Mouse (Mus musculus) kidney, postnatal 4 days (tissue): ENCODE data around the gene Acer3.

Experiments used
- DNase-seq, 2 experiments: peaks; one replicate each; pipeline ENCODE4 v3.0.0; 2021; ENCODE audit warnings: mixed read lengths in 2 of 2

Acer3 gene

DNA sequence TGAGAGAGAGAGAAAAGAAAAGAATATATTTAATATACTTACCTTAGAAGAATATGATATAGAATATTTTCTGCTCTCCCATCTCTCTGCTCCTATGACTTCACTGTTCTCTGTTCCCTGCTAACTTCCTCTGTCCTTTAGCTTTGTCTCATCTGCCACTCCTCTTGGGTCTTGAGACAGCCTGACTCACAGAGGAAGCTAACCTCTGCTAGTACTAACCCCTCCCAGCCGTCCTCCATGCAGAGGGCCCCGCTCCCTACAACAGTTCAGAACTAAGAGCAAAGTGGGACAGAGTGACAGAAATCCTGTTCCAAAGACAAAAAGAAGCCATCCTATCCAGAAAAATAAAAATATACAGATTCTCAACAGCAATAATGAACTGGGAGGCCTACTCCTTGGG lies at the start of gene Acer3:
TSS of gene Acer3 (minus strand) at position 126 of the 400 bp plus-strand sequence.
- no peak for DNase-seq

DNA sequence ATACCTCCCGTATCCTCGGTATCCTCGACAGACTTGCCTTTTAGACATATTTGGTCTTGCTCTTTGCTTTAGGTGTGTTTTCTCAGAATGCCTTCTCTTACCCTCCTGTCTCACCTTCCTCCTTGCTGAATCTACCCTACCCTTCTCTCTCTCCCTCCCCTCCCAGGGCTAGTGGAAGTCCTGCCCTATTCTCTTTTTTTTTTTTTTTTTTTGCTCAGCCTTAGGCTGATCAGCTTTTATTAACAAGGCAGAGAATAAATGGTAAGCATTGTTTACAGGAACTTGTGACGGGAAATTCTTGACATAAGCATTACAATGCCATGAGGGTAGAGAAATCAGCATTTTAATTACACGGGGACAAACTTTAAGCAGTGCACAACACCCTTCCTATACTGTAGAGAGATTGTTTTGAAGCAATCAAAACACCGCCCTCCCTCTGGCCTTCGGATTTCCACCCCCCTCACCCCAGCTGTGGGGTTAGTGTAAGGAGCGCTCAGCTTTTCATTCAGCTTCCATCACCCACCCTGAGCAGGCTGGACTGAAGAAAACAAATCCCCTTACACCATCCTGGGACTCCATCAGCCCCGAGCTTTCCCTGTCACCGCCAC lies 48.9 kb upstream of the Acer3 start:
- DNase-seq: no peak

DNA sequence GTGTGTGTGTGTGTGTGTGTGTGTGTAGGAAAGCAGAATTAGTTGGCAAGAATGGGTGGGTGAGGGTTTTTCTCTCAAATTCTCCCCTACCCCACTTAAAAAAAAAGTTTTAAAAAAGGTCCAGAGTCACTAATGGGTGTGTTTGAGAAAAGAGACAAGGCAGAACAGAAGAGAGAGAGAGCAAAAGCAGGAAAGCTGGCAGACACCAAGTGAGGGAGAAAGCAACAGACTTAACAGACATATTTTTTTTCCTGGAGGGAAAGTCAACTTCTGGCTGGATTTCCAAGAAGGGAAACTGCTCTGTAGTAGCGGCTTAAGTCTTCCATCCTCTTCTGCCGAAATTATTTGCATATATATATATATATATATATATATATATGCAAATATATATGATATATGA lies 40.7 kb upstream of the Acer3 start:
- DNase-seq: no peak

DNA sequence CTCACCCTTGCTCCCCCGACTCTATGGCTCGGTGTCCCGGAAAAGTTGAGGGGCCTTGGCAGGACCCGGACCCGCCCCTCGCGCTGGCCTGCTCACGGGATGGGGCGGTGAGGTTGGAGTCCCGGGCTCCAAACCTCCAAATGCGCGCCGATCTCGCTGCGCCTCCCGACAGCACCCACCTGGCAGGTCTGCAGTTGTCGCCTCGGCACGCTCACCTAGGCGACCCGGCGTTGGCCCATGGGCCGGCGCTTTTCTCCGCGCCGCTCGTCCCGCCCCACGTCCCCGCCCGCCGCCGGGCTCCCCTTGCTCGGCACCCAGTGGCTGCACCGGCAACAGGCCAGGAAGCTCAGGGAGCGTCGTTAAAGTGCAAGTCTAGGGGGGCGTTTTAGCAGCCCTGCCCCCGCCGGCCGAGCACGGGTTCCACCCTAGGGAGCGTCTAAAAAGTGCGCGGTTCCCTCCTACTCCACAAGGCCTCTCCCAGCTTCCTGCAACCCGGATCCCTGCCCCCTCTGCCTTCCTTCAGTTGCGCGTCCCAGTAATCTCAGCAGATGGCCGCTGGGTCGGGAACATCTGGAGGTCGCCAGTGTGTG lies 40.1 kb upstream of the Acer3 start, which contains the start of gene Tsku:
TSS of gene Tsku (minus strand) at position 266 of the 590 bp plus-strand sequence.
- DNase-seq: peak; percentile 95 to 97

DNA sequence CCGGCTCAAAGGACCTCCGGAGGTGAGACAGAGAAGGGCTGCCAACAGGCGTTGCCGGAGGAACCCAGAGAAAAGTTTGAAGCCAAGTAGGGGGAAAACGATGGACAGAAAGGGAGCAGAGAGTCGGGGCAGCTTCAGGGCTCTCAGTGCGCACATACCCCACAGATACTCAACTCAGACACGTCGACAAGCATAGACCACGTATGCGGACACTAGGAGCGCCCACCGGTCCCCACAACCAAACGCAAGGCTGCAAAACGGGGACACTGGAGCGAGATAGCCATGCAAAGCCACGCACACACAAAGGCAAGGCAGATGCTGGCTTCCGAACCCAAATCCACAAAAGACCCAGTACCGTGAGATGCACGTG lies 39.6 kb upstream of the Acer3 start:
- peak in 1 of 2 experiments; percentile 37 for DNase-seq

DNA sequence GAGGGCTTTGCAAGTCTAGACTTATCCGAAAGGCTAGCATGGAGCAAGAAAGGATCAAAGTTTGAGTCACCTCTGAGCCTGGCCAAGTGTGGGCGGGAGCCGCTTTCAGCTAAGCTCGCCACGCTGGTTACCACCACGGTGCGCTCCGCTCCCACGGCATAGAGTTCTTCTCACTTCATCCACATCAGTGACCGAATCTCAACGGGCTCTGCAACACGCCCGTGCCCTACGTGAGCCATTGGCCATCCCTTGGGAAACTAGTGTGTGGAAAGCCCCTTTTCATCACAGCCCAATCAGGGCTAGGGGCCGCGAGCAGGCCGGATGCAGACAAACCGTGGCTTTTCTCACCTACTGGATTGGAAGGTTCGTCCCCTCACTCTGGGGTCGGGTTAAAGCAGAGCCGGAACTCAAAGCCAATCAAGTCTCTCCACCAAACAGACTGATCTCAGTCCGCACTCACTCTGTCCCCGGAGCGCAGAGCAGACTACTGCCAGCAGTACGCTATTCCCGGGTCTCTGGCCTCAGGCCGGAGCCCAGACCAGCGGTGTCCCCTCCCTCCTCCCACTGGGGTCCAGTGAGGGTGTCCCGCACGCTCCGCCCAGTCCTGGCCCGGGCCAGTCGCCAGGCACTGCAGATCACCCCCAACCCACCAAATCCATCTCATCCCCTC lies 39.1 kb upstream of the Acer3 start:
- DNase-seq: peak; percentile 68 to 79

DNA sequence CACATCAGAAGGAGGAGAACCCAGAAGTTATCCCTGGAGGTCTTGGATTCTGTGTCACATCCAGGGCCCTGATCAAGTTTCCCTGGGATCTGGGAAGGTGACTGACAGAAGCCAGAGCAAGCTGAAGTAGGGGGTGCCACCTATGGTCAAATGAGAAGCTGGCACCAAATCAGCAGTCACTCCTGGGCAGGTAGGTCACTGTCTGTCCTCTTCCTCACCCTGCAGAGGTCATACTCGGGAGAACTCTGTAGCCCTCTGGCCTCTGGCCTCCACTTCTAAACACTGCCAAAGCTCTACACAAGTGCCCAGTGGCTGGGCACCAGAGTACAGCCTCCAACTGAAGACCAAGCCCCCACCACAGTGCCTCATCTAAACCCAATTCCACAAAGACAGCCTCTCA lies 37.0 kb upstream of the Acer3 start:
- no peak for DNase-seq

DNA sequence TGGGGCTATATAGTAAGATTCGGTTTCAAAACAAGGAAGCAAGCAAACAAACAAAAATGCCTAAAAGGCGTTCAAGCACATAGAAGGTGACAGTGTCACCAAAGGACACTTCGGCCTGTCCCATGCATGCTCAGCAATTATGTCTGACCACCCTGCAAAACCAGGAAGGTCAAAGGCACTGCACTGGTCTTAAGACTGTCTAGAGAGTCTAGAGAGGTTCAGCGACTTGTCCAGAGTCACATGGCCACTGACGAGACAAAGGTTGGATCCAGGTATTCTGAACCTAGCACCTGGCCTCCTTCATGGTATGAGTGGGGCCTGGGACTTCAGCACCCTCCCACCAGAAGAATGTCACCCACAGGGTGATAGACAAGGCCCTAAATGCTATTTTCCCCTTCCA lies 36.3 kb upstream of the Acer3 start:
- no peak for DNase-seq

DNA sequence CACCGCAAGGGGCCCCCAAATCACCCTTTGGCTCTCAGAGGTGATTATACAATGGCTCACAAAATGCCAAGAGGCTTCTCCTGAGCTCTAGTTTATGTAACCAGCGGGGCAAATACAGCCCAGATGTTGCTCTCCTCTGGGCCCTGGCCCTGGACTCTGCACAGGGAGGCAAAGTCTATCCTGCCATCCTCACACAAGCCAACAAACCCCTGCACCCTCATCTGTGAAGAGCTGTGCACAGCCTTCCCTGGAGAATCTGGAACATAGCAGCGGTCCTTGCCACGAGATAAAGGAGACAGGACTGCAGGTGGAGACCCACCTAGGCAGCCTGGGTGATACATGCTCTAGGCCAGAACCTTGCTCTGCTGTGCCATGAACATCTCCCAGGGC lies 33.9 kb upstream of the Acer3 start:
- peak; percentile 29 to 59 for DNase-seq

DNA sequence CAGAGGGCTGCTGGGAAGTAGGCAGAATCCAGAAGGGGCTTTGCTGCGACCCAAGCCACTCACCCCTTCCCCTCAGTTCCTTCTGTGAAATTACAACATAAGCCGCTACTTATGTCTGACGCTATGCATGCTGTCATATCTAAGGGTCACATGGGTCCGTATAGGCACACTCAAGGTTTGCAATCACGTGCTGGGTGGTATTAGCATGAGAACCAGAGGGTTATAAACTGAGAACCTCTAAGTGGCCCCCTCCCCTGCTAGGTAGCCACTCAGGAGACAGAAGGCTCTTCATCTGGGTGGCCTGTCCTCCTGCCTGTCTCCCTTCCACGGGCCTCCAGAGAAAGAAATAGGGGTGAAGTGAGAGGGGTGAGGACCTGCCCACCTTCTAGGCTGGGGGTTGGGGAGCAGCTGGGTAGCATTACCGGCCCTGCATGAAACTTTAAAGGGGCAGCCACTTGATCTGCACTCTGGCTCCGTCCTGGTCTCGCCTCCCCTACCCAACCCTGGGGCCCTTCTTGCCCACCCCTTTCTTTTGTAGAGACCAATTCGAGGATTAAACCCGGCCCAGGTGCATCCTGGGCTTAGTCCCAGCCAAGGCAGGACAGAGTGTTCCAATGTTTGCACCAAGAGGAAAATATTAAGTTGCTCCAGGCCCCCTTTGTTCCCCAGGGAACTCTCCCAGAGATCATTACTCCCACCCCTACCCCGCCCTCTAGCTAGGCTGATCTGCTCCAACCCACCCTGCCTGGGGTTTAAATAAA lies 33.3 kb upstream of the Acer3 start:
- DNase-seq: no peak

DNA sequence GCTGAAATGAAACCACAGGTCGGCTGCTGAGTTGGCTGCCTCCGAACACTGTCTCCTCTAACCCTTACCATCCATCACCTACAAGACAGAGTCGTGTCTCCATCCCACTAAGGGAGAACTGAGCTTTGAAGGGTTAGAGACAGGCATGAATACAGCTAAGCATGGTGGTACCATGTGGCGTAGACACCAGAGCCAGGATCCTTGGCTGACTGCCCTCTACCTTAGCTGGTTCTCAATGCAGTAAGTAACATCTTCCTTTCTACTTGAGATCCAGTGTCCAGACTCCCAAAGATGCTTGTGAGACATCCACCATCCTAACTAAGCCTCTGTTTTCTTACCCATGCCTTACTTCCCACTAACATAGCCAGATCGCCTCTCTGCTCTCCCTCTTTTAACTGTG lies 32.6 kb upstream of the Acer3 start:
- no peak for DNase-seq

DNA sequence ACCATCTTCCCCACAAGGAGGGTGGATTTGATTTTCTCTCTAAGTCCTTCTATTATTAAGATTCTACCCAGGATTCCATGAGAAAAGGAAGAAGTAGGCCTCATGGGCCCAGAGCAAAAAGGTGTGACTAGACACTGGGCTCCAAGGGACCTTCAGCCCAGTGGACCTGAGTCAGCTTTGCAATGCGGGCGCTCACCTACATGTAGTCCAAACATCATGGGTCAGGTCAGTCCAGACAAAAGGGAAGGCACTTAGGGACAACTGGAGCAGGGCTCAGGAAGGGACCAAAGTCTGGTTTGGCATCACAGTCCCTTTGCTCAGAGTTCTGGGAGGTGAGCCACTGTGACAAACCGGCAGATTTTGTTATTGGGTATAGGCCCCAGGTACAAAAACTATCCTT lies 30.5 kb upstream of the Acer3 start:
- DNase-seq: no peak

DNA sequence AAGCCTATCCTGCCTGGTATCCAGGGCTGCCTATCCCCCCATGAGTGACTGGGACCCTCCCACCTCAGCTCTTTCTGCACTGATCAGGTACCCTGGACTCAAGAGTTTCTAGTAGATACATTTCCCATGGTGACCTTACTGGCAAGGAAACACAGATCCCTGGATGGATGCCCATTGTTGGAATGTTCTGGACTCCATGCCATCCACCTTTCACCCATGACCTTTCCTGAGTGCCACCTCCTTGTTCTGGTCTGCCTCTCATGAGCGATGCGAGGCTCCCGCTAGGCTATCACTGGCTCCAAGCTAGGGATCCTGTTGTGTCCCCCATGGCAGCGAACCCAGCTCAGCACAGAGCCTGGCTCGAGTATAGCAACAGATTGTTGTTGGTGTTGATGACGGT lies 28.8 kb upstream of the Acer3 start:
- DNase-seq: no peak

DNA sequence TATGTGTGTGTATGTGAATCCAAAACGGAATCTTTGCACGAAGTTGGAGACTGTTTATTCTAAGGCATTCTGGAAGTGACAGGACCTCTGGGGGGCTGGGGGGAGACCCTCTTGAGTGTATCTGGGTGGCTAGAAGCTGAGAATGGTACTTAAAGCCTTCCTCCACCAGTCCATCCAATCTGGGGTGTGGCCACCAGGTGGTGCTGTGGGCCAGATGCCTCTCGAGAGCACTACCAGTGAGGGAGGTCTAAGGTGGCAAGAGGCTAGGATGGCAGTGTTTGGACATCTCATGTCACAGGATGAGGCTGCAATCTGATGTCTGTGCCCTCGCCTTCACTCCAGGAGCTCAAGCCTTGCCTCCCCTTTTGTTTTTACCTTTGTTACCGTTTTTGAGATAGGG lies 28.1 kb upstream of the Acer3 start:
- peak; percentile 94 to 95 for DNase-seq

DNA sequence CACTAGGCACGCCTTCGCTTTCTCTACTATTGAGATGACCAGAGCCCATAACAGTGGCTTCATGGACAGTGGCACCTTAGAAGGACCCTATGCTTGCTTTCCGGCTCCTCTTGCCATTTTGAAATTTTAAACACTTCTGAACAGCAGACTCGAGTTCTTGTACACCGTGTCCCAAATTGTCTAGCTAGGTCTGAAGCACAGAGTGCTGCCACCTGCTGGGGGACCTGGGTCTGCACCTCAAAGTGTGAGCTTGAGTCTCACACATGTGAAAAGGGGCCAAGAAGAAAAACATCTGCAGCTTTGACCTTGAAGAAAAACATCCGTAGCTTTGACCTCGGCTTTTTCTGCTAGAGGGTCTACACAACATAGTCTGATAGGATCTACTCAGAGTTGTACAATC lies 27.0 kb upstream of the Acer3 start:
- DNase-seq: peak; percentile 83 to 84

DNA sequence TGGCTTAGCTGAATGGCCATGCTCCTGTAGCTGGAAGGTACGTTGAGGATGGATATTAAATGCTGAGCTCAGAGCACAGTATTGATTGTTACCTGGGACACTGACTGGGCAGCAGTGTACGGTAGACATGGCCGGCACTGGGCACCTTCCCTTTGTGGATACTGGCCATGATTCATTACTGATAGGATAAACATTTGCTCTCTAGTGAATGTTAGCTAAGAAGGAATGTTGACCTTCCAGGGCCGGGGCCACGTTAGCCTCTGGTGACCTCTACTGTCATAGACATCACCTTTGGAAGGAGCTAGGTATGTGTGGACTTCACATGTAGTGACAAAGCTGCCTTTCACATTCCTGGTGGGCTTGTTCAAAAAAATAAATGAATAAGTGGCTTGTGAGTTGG lies 26.5 kb upstream of the Acer3 start:
- DNase-seq: no peak

DNA sequence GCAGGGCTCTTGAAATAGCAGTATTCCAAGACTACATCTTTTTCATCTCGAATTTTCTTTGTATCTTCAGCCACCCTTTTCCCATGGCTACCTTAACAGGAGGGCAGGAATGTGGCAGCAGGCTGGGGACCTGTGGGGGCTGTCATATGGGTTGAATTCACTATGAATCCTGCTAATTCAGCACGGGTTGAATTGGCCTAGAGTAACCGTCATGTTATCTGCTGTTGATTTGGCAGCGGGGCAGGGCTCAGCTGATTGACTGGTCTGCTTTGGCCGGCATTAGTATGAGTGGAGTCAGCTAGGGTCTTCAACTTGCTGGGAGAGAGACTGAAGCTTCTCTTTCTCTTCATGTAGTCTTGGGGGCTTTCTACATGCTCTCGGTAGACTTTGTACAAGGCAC lies 24.0 kb upstream of the Acer3 start:
- DNase-seq: no peak

DNA sequence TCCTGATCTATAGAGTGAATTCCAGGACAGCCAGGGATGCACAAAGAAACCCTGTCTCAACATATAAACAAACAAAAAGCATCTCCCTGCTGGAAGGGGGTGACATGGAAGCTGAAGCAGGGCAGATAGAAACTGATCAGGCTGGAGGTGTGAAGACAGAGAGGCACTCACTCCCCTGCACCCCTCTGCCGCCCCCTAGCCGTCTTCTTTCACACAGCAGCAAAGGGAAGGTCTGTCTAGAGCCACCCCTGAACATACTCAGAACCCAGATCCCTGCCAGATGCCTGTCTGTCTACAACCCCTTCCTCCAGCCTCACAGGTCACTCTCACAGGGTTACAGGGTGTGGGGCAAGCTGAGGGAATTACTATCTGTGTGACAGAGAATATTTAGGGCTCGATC lies 23.4 kb upstream of the Acer3 start:
- peak; percentile 72 to 74 for DNase-seq

DNA sequence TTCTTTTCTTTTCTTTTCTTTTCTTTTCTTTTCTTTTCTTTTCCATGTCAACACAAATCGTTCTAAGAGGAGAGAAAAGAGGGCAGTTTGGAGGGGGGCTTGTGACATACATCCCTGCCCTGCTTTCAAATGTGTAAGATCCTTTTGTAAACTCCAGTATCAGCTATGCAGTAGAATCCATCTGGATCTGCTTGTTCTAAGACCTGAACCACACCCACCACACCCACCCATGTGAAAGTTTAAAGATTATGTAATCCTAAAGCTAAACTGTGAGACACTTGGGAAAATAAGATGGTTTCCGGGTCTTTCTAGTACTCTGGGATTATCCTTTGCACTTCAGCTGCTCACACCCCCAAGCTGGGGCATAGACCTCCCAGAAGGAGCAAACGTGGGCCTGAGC lies 21.2 kb upstream of the Acer3 start:
- no peak for DNase-seq

DNA sequence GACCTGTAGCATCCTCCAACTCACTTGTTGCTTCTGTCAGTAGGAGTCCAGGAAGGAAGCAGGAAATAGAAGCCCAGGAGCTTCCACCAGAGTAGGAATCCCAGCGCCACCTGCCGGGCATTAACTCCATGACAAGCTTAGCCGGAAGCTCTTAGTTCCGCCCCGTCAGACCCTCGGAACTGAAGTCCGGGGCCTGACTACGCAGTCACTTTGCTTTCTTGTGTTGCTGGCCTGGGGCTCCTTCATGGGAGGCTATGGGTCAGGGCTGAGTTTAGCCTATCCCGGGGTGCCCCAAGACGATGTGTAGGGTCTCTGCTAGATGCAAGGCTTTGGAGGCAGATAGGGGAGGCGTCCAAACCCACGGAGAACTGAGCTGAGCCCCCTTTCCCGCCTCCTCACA lies 20.5 kb upstream of the Acer3 start:
- peak; percentile 96 to 97 for DNase-seq

DNA sequence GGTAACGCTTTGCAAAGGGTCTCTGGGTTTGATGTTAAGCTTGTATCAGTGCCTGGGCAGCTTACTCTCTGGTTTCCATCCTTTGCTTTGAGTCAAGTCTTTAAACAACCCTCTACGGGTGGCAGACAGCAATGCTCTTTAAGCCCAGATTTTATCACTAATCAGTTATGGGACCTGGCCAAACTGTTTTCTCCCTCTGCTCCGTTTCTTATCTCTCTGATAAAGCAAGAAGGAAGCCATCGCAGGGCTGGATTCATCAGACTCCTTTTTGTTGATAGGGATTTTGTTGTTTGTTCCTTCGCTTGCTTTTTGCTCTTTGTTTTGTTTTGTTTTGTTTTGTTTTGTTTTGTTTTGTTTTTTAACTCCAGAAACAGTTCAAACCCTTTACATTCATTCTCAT lies 19.3 kb upstream of the Acer3 start:
- DNase-seq: no peak

DNA sequence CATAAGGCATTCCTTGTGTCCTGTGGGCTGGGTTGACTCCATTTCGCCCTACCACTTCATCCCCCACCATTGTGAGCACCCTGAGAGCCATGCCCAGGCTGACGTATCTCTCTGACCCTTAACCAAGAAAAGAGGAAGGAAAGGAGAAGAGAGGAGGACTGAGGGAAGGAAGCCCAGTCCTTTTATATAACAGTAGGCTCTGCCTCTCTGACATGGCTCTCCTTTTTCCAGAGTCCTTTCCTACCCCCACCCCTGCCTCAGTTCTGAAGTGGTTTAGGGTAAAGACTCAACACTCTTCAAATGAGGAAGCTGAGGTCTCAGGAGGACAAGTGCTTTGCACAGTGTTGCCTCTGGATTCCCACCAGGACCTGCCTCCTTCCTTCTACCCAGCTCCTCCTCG lies 13.0 kb upstream of the Acer3 start:
- no peak for DNase-seq

DNA sequence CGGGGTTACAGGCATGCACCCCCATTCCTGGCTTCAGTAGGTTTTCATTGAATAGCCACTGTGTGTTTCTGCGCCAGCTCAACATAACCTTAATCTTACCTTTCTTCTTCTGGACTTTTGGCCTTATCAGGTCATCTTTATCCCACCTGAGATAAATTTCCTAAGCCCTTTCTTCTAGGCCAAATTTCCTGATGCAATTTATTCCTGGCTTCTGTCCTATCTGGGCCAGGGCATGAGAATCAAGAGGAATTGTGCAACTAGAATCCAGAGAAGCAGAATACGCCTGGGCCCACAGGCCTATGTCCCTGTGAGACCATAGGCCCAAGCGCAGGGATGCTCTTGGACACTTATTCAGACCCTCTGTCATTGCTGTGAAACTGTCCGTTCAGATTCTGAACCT lies 12.5 kb upstream of the Acer3 start:
- no peak for DNase-seq
